Mouse (Mus musculus) CH12.LX (cell line): ENCODE measurements around the gene Ern1. TPM values are rescaled to one million over a fixed set of nuclear protein-coding genes. Genes with fewer than 3 reads are reported as not detected.

ENCODE experiments used
- DNase-seq: peaks from one replicate; pipeline ENCODE4 v3.0.0-alpha.2; 2013; ENCODE audit errors: extremely low read depth
- H3K27ac ChIP-seq: 2 replicates; pipeline ENCODE4 v1.5.1; 2012; ENCODE audit warnings: low read depth, mild to moderate bottlenecking, control low read depth, moderate library complexity; ENCODE audit not compliant: insufficient read depth
- H3K27me3 ChIP-seq: replicated peaks from 2 replicates; pipeline ENCODE3; 2012; ENCODE audit warnings: inconsistent platforms
- H3K36me3 ChIP-seq, 2 experiments: replicated peaks in 1 of 2; 2 replicates each; pipeline versions ENCODE3 to v1.6.1; 2012; ENCODE audit warnings: inconsistent platforms in 1 of 2, low read length in 1 of 2, mild to moderate bottlenecking in 1 of 2, mixed read lengths in 1 of 2, moderate library complexity in 1 of 2; ENCODE audit not compliant: control insufficient read depth in 1 of 2, insufficient read depth in 1 of 2
- H3K4me1 ChIP-seq, 2 experiments: 2 replicates each; pipeline ENCODE4 v1.6.1; 2012; ENCODE audit warnings: inconsistent platforms in 1 of 2, moderate library complexity in 1 of 2; ENCODE audit not compliant: insufficient read depth in 2 of 2, control insufficient read depth in 1 of 2
- H3K4me2 ChIP-seq: 2 replicates; pipeline ENCODE4 v1.6.1; 2012; ENCODE audit warnings: low read depth, mild to moderate bottlenecking, control low read depth; ENCODE audit not compliant: poor library complexity, insufficient read depth, severe bottlenecking
- H3K4me3 ChIP-seq, 3 experiments: fragments of 150-350 bp in 1 of 3; sonication (generic) in 1 of 3; replicated peaks in 1 of 3; 2 replicates each; pipeline versions ENCODE3 to v1.5.1; 2011 to 2012; ENCODE audit warnings: low read depth in 2 of 3, low read length in 2 of 3, mild to moderate bottlenecking in 2 of 3, moderate library complexity in 2 of 3, control low read depth in 1 of 3, improper control_type of control experiment in 1 of 3, inconsistent platforms in 1 of 3, mixed read lengths in 1 of 3; ENCODE audit not compliant: poor library complexity in 1 of 3
- H3K79me2 ChIP-seq: replicated peaks from 2 replicates; pipeline ENCODE4 v1.6.1; 2012; ENCODE audit warnings: mild to moderate bottlenecking, moderate library complexity; ENCODE audit not compliant: control insufficient read depth, poor library complexity, insufficient read depth, severe bottlenecking; ENCODE audit errors: extremely low read depth
- H3K9ac ChIP-seq: 2 replicates; pipeline ENCODE4 v1.6.1; 2012; ENCODE audit warnings: low read depth, mild to moderate bottlenecking, control low read depth, moderate library complexity; ENCODE audit not compliant: insufficient read depth
- H3K9me3 ChIP-seq: replicated peaks from 2 replicates; pipeline ENCODE3; 2012; ENCODE audit warnings: low read length, inconsistent platforms, mixed read lengths
- BHLHE40 ChIP-seq: IDR thresholded peaks from 2 replicates; pipeline ENCODE4 v1.6.1; 2011; ENCODE audit warnings: mild to moderate bottlenecking, low read depth, low read length, improper control_type of control experiment
- CHD1 ChIP-seq: IDR thresholded peaks from 2 replicates; pipeline ENCODE4 v1.6.1; 2012; ENCODE audit warnings: low read depth, low read length, improper control_type of control experiment, inconsistent platforms
- CTCF ChIP-seq, 2 experiments: IDR thresholded peaks in 1 of 2; conservative IDR thresholded peaks in 1 of 2; 2 replicates each; pipeline ENCODE4 v1.5.1; 2011 to 2012; ENCODE audit warnings: low read depth in 2 of 2, low read length in 2 of 2, improper control_type of control experiment in 1 of 2, inconsistent platforms in 1 of 2, mild to moderate bottlenecking in 1 of 2, moderate library complexity in 1 of 2
- EP300 ChIP-seq: IDR thresholded peaks from 2 replicates; pipeline ENCODE4 v1.6.1; 2011; ENCODE audit warnings: low read length, improper control_type of control experiment
- ETS1 ChIP-seq: conservative IDR thresholded peaks from 2 replicates; pipeline ENCODE4 v1.6.1; 2012; ENCODE audit warnings: low read depth, mild to moderate bottlenecking, inconsistent platforms, low read length, improper control_type of control experiment, moderate library complexity
- JUN ChIP-seq: IDR thresholded peaks from 2 replicates; pipeline ENCODE4 v1.6.1; 2011; ENCODE audit warnings: low read depth, mild to moderate bottlenecking, low read length, improper control_type of control experiment, moderate library complexity; ENCODE audit not compliant: insufficient read depth
- KAT2A ChIP-seq: IDR thresholded peaks from 2 replicates; pipeline ENCODE4 v1.6.1; 2012; ENCODE audit warnings: low read length, improper control_type of control experiment, inconsistent platforms; ENCODE audit not compliant: insufficient replicate concordance
- MAX ChIP-seq: IDR thresholded peaks from 2 replicates; pipeline ENCODE4 v1.6.1; 2011; ENCODE audit warnings: low read length, improper control_type of control experiment
- MEF2A ChIP-seq: IDR thresholded peaks from 2 replicates; pipeline ENCODE4 v1.6.1; 2014; ENCODE audit warnings: low read depth, mild to moderate bottlenecking, inconsistent platforms, low read length, improper control_type of control experiment, borderline replicate concordance
- MXI1 ChIP-seq: IDR thresholded peaks from 2 replicates; pipeline ENCODE4 v1.6.1; 2011; ENCODE audit warnings: mild to moderate bottlenecking, low read depth, low read length, improper control_type of control experiment
- MYC ChIP-seq: IDR thresholded peaks from 2 replicates; pipeline ENCODE4 v1.6.1; 2011; ENCODE audit warnings: low read depth, mild to moderate bottlenecking, improper control_type of control experiment, low read length
- NELFE ChIP-seq: IDR thresholded peaks from 2 replicates; pipeline ENCODE4 v1.6.1; 2011; ENCODE audit warnings: low read depth, low read length, improper control_type of control experiment
- RCOR1 ChIP-seq: conservative IDR thresholded peaks from 2 replicates; pipeline ENCODE4 v1.6.1; 2012; ENCODE audit warnings: low read depth, mild to moderate bottlenecking, inconsistent platforms, low read length, improper control_type of control experiment
- SIN3A ChIP-seq: IDR thresholded peaks from 2 replicates; pipeline ENCODE4 v1.6.1; 2012; ENCODE audit warnings: low read length, improper control_type of control experiment, inconsistent platforms
- SMC3 ChIP-seq: IDR thresholded peaks from 2 replicates; pipeline ENCODE4 v1.6.1; 2011; ENCODE audit warnings: low read depth, low read length, improper control_type of control experiment
- TBP ChIP-seq: conservative IDR thresholded peaks from 2 replicates; pipeline ENCODE4 v1.6.1; 2011; ENCODE audit warnings: low read depth, low read length, improper control_type of control experiment
- USF1 ChIP-seq: IDR thresholded peaks from 2 replicates; pipeline ENCODE4 v1.6.1; 2014; ENCODE audit warnings: low read depth, mild to moderate bottlenecking, inconsistent platforms, low read length, improper control_type of control experiment
- ZC3H11A ChIP-seq: IDR thresholded peaks from 2 replicates; pipeline ENCODE4 v1.6.1; 2012; ENCODE audit warnings: low read depth, mild to moderate bottlenecking, inconsistent platforms, low read length, improper control_type of control experiment
- ZKSCAN1 ChIP-seq: IDR thresholded peaks from 2 replicates; pipeline ENCODE4 v1.6.1; 2012; ENCODE audit warnings: low read depth, inconsistent platforms, low read length, improper control_type of control experiment, borderline replicate concordance
- ZMIZ1 ChIP-seq: IDR thresholded peaks from 2 replicates; pipeline ENCODE4 v1.6.1; 2012; ENCODE audit warnings: low read depth, mild to moderate bottlenecking, inconsistent platforms, low read length, improper control_type of control experiment
- ZNF384 ChIP-seq: IDR thresholded peaks from 2 replicates; pipeline ENCODE4 v1.6.1; 2012; ENCODE audit warnings: low read depth, low read length, improper control_type of control experiment, inconsistent platforms
- dilution Hi-C: fragments of 300-500 bp; cut with MboI; formaldehyde crosslinking; loops from 2 replicates; pipeline ENCODE4 v1.14.3; 2020; ENCODE audit warnings: low sequenced_read_pairs; ENCODE audit not compliant: extremely low pct_unique_long_range_greater_than_20kb, extremely low pct_ligation_motif_present
- in situ Hi-C: fragments of 300-500 bp; cut with MboI; formaldehyde crosslinking; loops from 3 replicates; pipeline ENCODE4 v1.14.3; 2019; ENCODE audit warnings: low sequenced_read_pairs, low pct_ligation_motif_present, low pct_unique_long_range_greater_than_20kb, mixed read lengths
- polyA plus RNA-seq: library from polyadenylated mRNA; unstranded; fragments of >175 nt; gene quantifications from 2 replicates; pipeline ENCODE4 v1.2.1, GENCODE M21; 2012; ENCODE audit warnings: low read depth; ENCODE audit not compliant: insufficient read length
- total RNA-seq, 2 experiments: library from RNA; depleted of rRNA; stranded (reverse); fragments of 300-350 nt in 1 of 2; fragments of >200 nt in 1 of 2; gene quantifications; 2 replicates each; pipeline ENCODE4 v1.2.3; 2012 to 2014

The Ern1 gene
- total and polyA plus RNA-seq, 3 experiments = 3.0 to 21.7 (median 7.7) TPM

- H3K4me1 ChIP-seq = peaks cover under 1 to 18% of the 10 kb centered on the region in 2 experiments; a peak in 2 of 4 replicates
- in situ Hi-C loops (loop anchor here (5.0 kb wide), 1 partner anchor 66 kb away; no protein-coding TSS in a partner anchor), dilution Hi-C loops (no loop called here)
- no peaks in the 10 kb centered on the region for H3K79me2 ChIP-seq
- no peak overlapping the region for H3K9ac ChIP-seq
- H3K27ac ChIP-seq = no peak overlapping the region
- no peak overlapping the region for H3K4me2 ChIP-seq
- H3K9me3 ChIP-seq = no peaks in the 10 kb centered on the region
- no peaks in the 10 kb centered on the region for H3K27me3 ChIP-seq
- no peak for DNase-seq
- peaks cover 42 to 66% of the 10 kb centered on the region in 2 experiments for H3K36me3 ChIP-seq
- TF ChIP-seq ZC3H11A (no peak), JUN (no peak), NELFE (no peak), ETS1 (no peak), MEF2A (no peak), EP300 (no peak), KAT2A (no peak), MAX (no peak), USF1 (no peak), ZMIZ1 (no peak), SMC3 (no peak), MXI1 (no peak), ZNF384 (no peak), CHD1 (no peak), CTCF (conservative IDR thresholded peaks at IDR 0.05 in 1 of 2, IDR thresholded peaks at IDR 0.05 in 1 of 2; ENCODE audit: low read depth in 2 of 2, low read length in 2 of 2) (no peak)
- H3K4me3 ChIP-seq = no peak overlapping the region
These were observed 94.4 kb downstream of the Ern1 start for GRCm38 (mm10) chr11:106393331-106393616.

- in situ Hi-C loops (loop anchor here (5.0 kb wide), 1 partner anchor 65 kb away; no protein-coding TSS in a partner anchor), dilution Hi-C loops (no loop called here)
- Histone ChIP-seq H3K4me1 (peaks cover 3 to 23% of the 10 kb centered on the region in 2 experiments; a peak in 2 of 4 replicates), H3K9me3 (no peaks in the 10 kb centered on the region), H3K27me3 (no peaks in the 10 kb centered on the region), H3K4me2 (no peak overlapping the region), H3K36me3 (peaks cover 37 to 61% of the 10 kb centered on the region in 2 experiments), H3K4me3 (no peak overlapping the region), H3K9ac (no peak overlapping the region), H3K27ac (no peak overlapping the region), H3K79me2 (no peaks in the 10 kb centered on the region)
- TF ChIP-seq RCOR1 = no peak
- TF ChIP-seq MYC = no peak
- TF ChIP-seq SIN3A = no peak
- TF ChIP-seq ZC3H11A = no peak
- TF ChIP-seq ZKSCAN1 = no peak
- TF ChIP-seq CTCF (conservative IDR thresholded peaks at IDR 0.05 in 1 of 2, IDR thresholded peaks at IDR 0.05 in 1 of 2; ENCODE audit: low read depth in 2 of 2, low read length in 2 of 2) = no peak
- no peak for TF ChIP-seq ZMIZ1
- TF ChIP-seq BHLHE40 = no peak
- no peak for TF ChIP-seq TBP
- no peak for DNase-seq
These were observed 94.9 kb downstream of the Ern1 start for GRCm38 (mm10) chr11:106392597-106393330.
